Mouse (Mus musculus) heart, postnatal 0 days (tissue): ENCODE results near the gene Abcf3.

Source experiments
- CTCF ChIP-seq: IDR thresholded peaks from 2 replicates; pipeline ENCODE4 v1.5.1; 2016; ENCODE audit warnings: antibody characterized with exemption, control low read depth, low read depth
- EP300 ChIP-seq: IDR thresholded peaks from 2 replicates; pipeline ENCODE4 v1.6.1; 2016; ENCODE audit warnings: antibody characterized with exemption, low read depth

GRCm38 (mm10) chr16:20595737-20596136, 47.4 kb downstream of the Abcf3 start:
- TF ChIP-seq CTCF = no peak
- no peak for TF ChIP-seq EP300
